Mouse (Mus musculus) liver, postnatal 0 days (tissue): ENCODE measurements around the gene Tmem219. TPM values are rescaled to one million over a fixed set of nuclear protein-coding genes. Genes with fewer than 3 reads are reported as not detected.

ENCODE experiments used
- ATAC-seq: fragments of 200-750 bp; cut with Nextera tagmentation; 2 replicates; pipeline ENCODE4 v1.8.0; 2017; ENCODE audit warnings: mild to moderate bottlenecking, moderate library complexity
- DNase-seq: peaks from one replicate; pipeline ENCODE4 v3.0.0-alpha.2; 2016
- H3K27ac ChIP-seq: fragments of 300-500 bp; sonication (generic); 2 replicates; pipeline ENCODE4 v1.5.1; 2014; ENCODE audit warnings: antibody characterized with exemption, moderate library complexity, mild to moderate bottlenecking, low read depth
- H3K27me3 ChIP-seq: fragments of 300-500 bp; sonication (generic); 2 replicates; pipeline ENCODE4 v1.6.1; 2014; ENCODE audit warnings: low read length, control low read depth, mixed read lengths; ENCODE audit not compliant: insufficient read depth
- H3K36me3 ChIP-seq: fragments of 300-500 bp; sonication (generic); replicated peaks from 2 replicates; pipeline ENCODE4 v1.6.1; 2014; ENCODE audit warnings: mild to moderate bottlenecking, control low read depth, low read length, moderate library complexity, mixed read lengths; ENCODE audit not compliant: insufficient read depth
- H3K4me1 ChIP-seq: fragments of 300-500 bp; sonication (generic); 2 replicates; pipeline ENCODE4 v1.6.1; 2014; ENCODE audit warnings: antibody characterized with exemption, mild to moderate bottlenecking, control low read depth; ENCODE audit not compliant: insufficient read depth
- H3K4me2 ChIP-seq: fragments of 300-500 bp; sonication (generic); 2 replicates; pipeline ENCODE4 v1.6.1; 2014; ENCODE audit warnings: low read depth, mild to moderate bottlenecking, low read length, moderate library complexity, mixed read lengths
- H3K4me3 ChIP-seq: fragments of 300-500 bp; sonication (generic); 2 replicates; pipeline ENCODE4 v1.5.1; 2014; ENCODE audit warnings: low read depth, low read length
- H3K9ac ChIP-seq: fragments of 300-500 bp; sonication (generic); replicated peaks from 2 replicates; pipeline ENCODE4 v1.6.1; 2014; ENCODE audit warnings: mild to moderate bottlenecking, moderate library complexity
- H3K9me3 ChIP-seq: fragments of 300-500 bp; sonication (generic); 2 replicates; pipeline ENCODE4 v1.6.1; 2016; ENCODE audit warnings: mild to moderate bottlenecking, control low read depth, low read length, mixed read lengths
- CTCF ChIP-seq: sonication (generic); IDR thresholded peaks from 2 replicates; pipeline ENCODE4 v1.5.1; 2016; ENCODE audit warnings: antibody characterized with exemption, low read depth
- EP300 ChIP-seq: IDR thresholded peaks from 2 replicates; pipeline ENCODE4 v1.6.1; 2016; ENCODE audit warnings: antibody characterized with exemption, low read depth, mild to moderate bottlenecking
- WGBS: fragments of 180-500 bp; shearing (Covaris S2); extraction: QIAGEN DNeasy Blood & Tissue Kit; methylation state at CpG from one replicate; pipeline ENCODE4 v1.1.7; 2014; ENCODE audit not compliant: insufficient replicate concordance; 5-methylcytosine and 5-hydroxymethylcytosine counted together
- polyA plus RNA-seq: library from polyadenylated mRNA; unstranded; fragments of >200 nt; fragmentation: Nextera tagmentation; extraction: Ambion mirVana; gene quantifications from 2 replicates; pipeline ENCODE4 v1.2.1, GENCODE M21; 2015

Gene Tmem219
- polyA plus RNA-seq, 1 experiment from 2014 or later: 35.6 TPM

DNA sequence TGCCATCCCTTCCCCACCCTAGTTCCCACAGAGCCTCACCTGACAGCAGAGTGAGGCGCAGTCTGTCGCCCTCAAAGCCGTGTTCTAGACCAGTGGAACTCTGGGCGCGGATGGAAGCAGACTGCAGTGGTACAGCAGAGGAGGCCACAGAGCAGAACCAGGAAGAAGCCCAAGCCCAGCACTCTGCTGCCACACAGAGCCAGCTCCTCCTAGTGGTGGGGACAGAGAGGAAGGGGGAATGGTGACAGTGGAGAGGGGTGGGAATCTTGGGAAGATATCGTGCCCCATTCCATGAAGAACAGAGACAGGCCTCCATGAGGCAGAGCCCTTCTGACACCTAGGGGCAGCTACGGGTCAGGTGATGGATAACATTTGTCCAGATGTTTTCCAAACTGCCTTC is 33.9 kb downstream of the Tmem219 start:
- no peak overlapping the region for H3K4me3 ChIP-seq
- no peak overlapping the region for H3K9ac ChIP-seq
- peaks cover 26% of the 10 kb centered on the region for H3K36me3 ChIP-seq
- H3K9me3 ChIP-seq: no peaks in the 10 kb centered on the region
- DNase-seq (peak; percentile 24), ATAC-seq (no peak)
- H3K27ac ChIP-seq: no peak overlapping the region
- H3K4me1 ChIP-seq: peaks cover 11% of the 10 kb centered on the region
- WGBS: 62% methylated on average over 7 of the region's 7 CpGs
- no peaks in the 10 kb centered on the region for H3K27me3 ChIP-seq
- TF ChIP-seq EP300 (no peak), CTCF (peak; percentile 66)
- no peak overlapping the region for H3K4me2 ChIP-seq

DNA sequence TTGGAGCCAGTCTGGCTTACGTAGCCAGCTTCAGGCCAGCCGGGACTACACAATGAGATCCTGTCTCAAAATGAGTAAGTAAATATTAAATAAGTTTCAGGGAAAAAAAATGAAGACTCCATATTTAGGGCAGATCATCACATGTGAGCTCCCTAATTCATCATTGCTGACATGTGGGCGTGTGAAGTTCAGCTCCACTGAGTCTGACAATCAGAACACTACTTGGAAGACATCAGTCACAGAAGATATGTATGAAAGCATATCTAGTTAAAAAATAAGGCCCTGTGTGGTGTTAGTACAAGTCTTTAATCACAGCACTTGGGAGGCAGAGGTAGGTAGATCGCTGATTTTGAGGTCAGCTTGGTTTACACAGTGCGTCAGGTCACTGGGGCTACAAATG is 35.4 kb downstream of the Tmem219 start:
- Histone ChIP-seq H3K27me3 (no peaks in the 10 kb centered on the region), H3K4me1 (peaks cover 26% of the 10 kb centered on the region), H3K9me3 (no peaks in the 10 kb centered on the region), H3K9ac (no peak overlapping the region), H3K36me3 (peaks cover 23% of the 10 kb centered on the region), H3K4me3 (no peak overlapping the region), H3K4me2 (no peak overlapping the region), H3K27ac (no peak overlapping the region)
- ATAC-seq (no peak), DNase-seq (no peak)
- WGBS: 80% methylated on average over 5 of the region's 5 CpGs
- TF ChIP-seq CTCF (no peak), EP300 (no peak)

DNA sequence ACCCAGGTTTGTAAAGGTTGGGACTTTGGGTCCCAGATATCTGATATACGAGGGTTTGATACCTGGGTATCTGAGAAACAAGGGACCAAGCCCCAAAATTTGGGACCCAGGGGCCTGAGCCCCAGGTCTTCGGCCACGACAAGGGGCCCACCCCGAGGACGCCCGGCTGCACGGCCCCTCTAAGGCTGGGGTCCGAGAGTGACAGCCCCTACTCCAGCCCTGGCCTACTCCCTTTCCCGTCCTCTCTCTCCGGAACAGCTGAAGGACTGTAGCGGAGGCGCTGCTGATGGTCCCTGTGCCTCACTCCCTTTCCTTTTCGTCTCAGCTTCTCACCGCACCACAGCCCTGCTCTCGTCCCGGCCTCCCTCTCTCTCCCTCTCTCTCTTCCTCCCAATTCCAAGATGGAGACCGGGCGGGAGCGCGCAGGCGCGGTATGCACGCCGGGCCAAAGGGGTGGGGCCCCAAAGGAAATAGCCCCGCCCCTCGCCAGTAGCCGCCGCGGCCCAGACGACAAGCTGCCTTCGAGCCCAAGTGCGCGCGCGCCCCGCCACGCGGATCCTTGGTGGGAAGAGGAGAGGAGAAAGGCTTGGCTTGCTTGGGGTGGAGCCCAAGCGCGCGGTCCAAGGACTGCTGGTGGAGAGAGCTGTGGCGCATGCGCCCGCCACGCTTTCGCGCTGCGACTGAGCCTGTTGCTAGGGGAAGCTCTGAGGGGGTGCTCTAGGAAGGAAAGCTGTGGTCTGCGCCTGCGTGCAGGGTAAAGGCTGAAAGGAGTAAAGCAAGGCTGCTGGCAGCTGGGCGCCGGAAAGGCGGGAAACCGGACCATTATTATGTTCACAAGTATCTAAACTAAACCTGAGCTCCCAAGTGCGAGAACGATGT is 38.2 kb downstream of the Tmem219 start, which contains the start of gene Taok2:
Gene Taok2, minus strand, starts transcription at position 418 of the 879 bp plus-strand sequence.
- TF ChIP-seq EP300 (0 out of 2 replicates have a peak, but pooled peaks have one; percentile 13), CTCF (peak; percentile 6; the same call in 1 of the 2 replicates)
- DNase-seq: peak; percentile 97
- Histone ChIP-seq H3K9me3 (no peaks in the 10 kb centered on the region), H3K4me2 (peak within 1 kb of the TSS; percentile 100), H3K4me3 (peak within 1 kb of the TSS; percentile 85), H3K4me1 (peaks cover 31% of the 10 kb centered on the region), H3K27ac (peak within 1 kb of the TSS; percentile 88), H3K9ac (peak within 1 kb of the TSS; percentile 92), H3K36me3 (peaks cover 26% of the 10 kb centered on the region), H3K27me3 (no peaks in the 10 kb centered on the region)
- under 1% methylated on average over 56 of the region's 56 CpGs for WGBS
- peak; percentile 92 for ATAC-seq

DNA sequence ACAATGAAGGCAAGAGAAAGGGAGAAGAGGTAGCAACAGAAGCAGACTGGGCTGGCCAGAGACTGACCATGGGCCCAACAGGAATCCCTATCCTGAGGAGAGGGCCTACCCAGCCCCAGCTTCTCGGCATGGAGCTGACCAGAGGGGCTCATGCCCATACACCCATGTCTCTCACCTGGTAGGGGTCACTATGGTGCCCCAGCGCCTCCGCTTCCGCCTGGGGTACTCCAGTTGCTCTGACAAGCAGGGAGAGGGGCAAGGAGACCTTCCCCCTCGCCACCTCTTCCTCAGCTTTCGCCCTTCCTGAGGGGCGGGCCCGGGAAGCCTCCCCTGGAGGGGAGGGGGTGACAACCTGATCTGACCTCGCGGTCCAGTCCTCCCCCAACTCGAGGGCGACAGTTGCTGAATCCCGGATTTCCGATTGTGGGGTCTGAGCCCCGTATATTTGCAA is 39.0 kb downstream of the Tmem219 start:
- no peak for TF ChIP-seq EP300
- TF ChIP-seq CTCF: no peak
- Histone ChIP-seq H3K27ac (peak overlapping the region; percentile 88), H3K4me2 (peak overlapping the region; percentile 100), H3K27me3 (no peaks in the 10 kb centered on the region), H3K36me3 (peaks cover 34% of the 10 kb centered on the region), H3K9ac (peak overlapping the region; percentile 92), H3K4me1 (peaks cover 31% of the 10 kb centered on the region), H3K9me3 (no peaks in the 10 kb centered on the region), H3K4me3 (peak overlapping the region; percentile 85)
- 2% methylated on average over 15 of the region's 15 CpGs for WGBS
- peak; percentile 32 for DNase-seq
- no peak for ATAC-seq

DNA sequence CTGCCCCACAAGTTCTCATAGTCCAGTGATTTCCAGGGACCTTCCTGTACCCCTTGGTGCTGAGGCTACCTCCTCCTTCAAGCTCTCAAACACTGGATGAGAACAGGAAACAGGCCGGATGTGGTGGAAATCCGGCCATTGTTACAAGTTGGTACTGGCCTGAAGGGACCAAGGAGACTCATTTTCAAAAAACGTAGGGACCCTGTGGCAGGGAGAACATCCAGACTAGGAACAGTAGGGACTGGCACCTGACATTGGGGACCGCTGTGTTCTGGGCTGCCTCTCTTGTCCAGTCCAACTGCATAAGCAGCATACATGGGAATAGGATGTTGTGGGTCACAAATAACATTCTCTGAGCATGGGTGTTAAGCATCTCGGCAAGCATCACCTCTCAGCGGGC is 41.7 kb downstream of the Tmem219 start:
- H3K4me1 ChIP-seq: peaks cover 31% of the 10 kb centered on the region
- H3K27me3 ChIP-seq: no peaks in the 10 kb centered on the region
- 52% methylated on average over 6 of the region's 6 CpGs for WGBS
- peak overlapping the region; percentile 62; the same call in 1 of the 2 replicates for H3K27ac ChIP-seq
- H3K36me3 ChIP-seq: peaks cover 49% of the 10 kb centered on the region
- H3K9ac ChIP-seq: no peak overlapping the region; the same call in 1 of the 2 replicates
- peak overlapping the region; percentile 100 for H3K4me2 ChIP-seq
- H3K9me3 ChIP-seq: no peaks in the 10 kb centered on the region
- DNase-seq: no peak
- TF ChIP-seq EP300 (no peak; the same call in 1 of the 2 replicates), CTCF (no peak)
- H3K4me3 ChIP-seq: no peak overlapping the region
- ATAC-seq: no peak

DNA sequence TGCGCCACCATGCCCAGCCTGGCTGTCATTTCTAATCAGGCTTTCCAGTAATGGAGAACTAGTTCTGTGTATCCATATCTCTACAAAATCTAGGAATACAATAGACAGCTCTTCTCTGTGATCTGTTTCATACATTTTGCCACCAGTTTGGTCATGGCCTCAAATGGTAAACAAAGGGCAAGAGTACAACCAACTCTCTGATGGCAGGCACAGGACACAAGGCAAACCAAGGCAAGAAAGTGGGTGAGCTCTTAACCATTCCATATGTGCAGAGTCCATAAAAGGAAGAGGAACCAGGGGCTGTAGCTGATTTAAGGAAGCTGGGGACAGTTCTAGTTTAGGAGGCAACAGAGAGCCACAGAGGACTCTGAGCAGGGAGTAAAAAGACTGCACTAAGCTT is 45.5 kb downstream of the Tmem219 start:
- TF ChIP-seq EP300 (no peak), CTCF (no peak)
- 92% methylated on average over 1 of the region's 1 CpGs for WGBS
- peak overlapping the region; percentile 44; the same call in 1 of the 2 replicates for H3K27ac ChIP-seq
- H3K9ac ChIP-seq: no peak overlapping the region
- ATAC-seq (no peak), DNase-seq (no peak)
- no peaks in the 10 kb centered on the region for H3K9me3 ChIP-seq
- no peaks in the 10 kb centered on the region for H3K27me3 ChIP-seq
- H3K4me2 ChIP-seq: no peak overlapping the region
- H3K4me1 ChIP-seq: peaks cover 5% of the 10 kb centered on the region
- H3K4me3 ChIP-seq: no peak overlapping the region
- H3K36me3 ChIP-seq: peaks cover 87% of the 10 kb centered on the region
